Mouse (Mus musculus): ENCODE data around the gene Mgmt. TPM values are rescaled to one million over a fixed set of nuclear protein-coding genes. Genes with fewer than 3 reads are reported as not detected.

Mgmt gene
- polyA plus RNA-seq, 1 experiment from 2014 or later, result 3.0 TPM

DNA sequence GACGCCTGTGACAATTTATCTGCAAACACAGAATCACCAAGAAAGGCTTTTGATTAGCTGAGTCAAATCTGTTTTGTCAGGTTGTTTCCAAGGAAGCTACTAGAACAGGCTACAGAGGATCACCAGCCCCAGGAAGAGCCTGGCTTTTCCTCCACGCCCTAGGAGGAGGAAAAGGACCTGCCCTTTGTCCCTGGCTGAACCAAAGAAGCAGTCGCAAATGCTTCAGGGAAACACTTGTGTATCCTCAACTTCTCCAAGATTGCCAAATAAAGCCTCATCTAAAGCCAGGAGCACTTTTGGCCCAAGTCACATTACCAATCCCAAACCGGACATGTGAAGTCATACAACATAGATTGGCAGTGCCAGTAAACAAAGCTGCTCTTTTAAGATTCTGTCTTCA, 41.7 kb upstream of the Mgmt start:
- 80% methylated on average over 4 of the region's 4 CpGs for WGBS
- H3K4me2 ChIP-seq, result no peak overlapping the region
- no peak overlapping the region for H3K27ac ChIP-seq (ENCODE audit: low read depth, low read length)
- H3K9me3 ChIP-seq (ENCODE audit: control insufficient read depth, low read length), result no peaks in the 10 kb centered on the region
- H3K36me3 ChIP-seq (ENCODE audit: control insufficient read depth, insufficient read depth, low read length), result no peaks in the 10 kb centered on the region
- H3K9ac ChIP-seq (ENCODE audit: low read length), result no peak overlapping the region
- no peak overlapping the region for H3K4me3 ChIP-seq (ENCODE audit: low read depth, low read length)
- no peaks in the 10 kb centered on the region for H3K27me3 ChIP-seq (ENCODE audit: control insufficient read depth, insufficient read depth, low read length)
- ATAC-seq (ENCODE audit: low FRiP score) (no peak), DNase-seq (ENCODE audit: low spot score, missing footprints) (no peak)
- no peaks in the 10 kb centered on the region for H3K4me1 ChIP-seq (ENCODE audit: control insufficient read depth, insufficient read depth, low read length)

DNA sequence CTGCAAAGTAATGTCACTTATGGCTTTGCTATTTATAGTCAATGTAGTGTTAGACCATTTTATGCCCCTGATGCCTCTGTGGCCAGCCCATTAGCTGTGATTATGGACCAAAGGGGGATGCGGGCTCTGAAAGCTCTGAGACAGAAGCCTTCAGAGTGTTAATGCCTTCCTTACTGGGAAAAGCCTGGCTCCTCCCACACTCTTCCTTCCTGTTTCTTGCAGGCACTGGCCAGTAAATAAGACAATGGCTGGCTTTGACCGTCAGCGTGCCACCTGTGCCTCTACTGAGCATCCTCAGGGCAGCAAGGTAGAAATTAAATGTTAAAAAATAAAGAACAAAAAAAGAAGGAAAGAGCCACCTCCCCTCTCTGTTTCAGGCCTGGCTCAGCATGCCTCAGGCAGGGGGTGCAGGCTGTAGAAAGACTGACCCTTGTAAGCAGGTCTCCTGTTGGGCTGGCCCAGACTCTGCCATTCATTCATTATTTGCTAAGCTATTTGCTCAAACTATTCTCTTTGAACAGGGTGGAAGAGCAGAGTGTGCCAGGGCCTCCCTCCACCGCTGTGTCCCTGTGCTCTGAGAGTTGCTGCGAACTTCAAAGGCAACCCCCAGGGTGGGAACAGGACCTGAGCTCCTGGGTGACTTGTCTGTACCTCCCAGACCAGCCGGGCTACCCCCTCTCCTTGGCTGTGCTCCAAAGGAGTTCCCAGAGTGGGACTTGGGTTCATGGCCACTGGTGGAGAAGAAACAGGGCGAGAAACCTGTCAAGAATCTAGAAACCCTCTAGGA, 29.5 kb upstream of the Mgmt start:
- Histone ChIP-seq H3K27ac (ENCODE audit: low read depth, low read length) (no peak overlapping the region), H3K4me1 (ENCODE audit: control insufficient read depth, insufficient read depth, low read length) (peaks cover 9% of the 10 kb centered on the region), H3K9ac (ENCODE audit: low read length) (no peak overlapping the region), H3K4me3 (ENCODE audit: low read depth, low read length) (no peak overlapping the region), H3K4me2 (no peak overlapping the region), H3K36me3 (ENCODE audit: control insufficient read depth, insufficient read depth, low read length) (no peaks in the 10 kb centered on the region), H3K9me3 (ENCODE audit: control insufficient read depth, low read length) (no peaks in the 10 kb centered on the region), H3K27me3 (ENCODE audit: control insufficient read depth, insufficient read depth, low read length) (no peaks in the 10 kb centered on the region)
- WGBS, result 21% methylated on average over 7 of the region's 7 CpGs
- DNase-seq (ENCODE audit: low spot score, missing footprints) (peak; percentile 82), ATAC-seq (ENCODE audit: low FRiP score) (no peak)

DNA sequence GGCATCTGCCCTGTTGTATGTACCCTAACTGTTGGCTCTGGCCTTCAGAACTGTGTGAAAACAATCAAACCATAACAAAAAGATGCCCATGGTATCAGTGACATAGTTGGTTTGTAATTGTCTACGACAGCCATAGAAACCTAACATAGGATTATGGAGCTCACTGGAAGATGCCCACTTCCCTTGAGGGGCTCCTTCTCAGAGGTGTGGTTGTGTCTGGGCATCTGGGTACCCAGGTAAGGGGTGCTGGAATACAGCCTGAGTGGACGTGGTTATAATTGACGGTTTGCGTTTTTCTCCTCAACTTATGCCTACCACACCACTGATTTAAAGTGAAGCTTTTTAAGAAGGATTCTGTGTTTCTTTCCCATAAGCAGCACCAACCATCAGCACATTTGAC, 28.5 kb upstream of the Mgmt start:
- WGBS, result 94% methylated on average over 4 of the region's 4 CpGs
- ATAC-seq (ENCODE audit: low FRiP score) (no peak), DNase-seq (ENCODE audit: low spot score, missing footprints) (peak; percentile 65)
- H3K4me3 ChIP-seq (ENCODE audit: low read depth, low read length), result no peak overlapping the region
- H3K36me3 ChIP-seq (ENCODE audit: control insufficient read depth, insufficient read depth, low read length), result no peaks in the 10 kb centered on the region
- no peaks in the 10 kb centered on the region for H3K9me3 ChIP-seq (ENCODE audit: control insufficient read depth, low read length)
- no peak overlapping the region for H3K9ac ChIP-seq (ENCODE audit: low read length)
- H3K27ac ChIP-seq (ENCODE audit: low read depth, low read length), result no peak overlapping the region
- H3K4me2 ChIP-seq, result no peak overlapping the region
- H3K4me1 ChIP-seq (ENCODE audit: control insufficient read depth, insufficient read depth, low read length), result peaks cover 9% of the 10 kb centered on the region
- no peaks in the 10 kb centered on the region for H3K27me3 ChIP-seq (ENCODE audit: control insufficient read depth, insufficient read depth, low read length)

DNA sequence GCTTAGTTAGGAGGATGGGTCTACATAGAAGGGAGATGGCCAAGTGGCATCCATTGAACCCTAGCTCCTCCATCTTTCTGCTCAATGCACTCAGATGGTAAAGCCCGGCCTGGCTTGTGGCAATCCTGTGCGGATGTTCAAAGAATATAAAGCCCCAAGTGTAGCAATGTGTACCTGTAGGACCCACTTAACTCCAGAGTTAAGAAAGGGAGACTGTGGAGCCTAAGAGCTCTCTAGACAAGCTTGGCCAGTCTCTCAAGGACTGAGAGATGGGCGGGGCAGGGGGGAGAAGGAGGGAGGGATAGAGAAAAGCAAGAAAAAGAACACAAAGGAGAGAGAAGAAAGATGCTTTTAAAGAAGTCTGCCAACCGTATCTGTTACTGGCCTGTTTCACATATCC, 27.9 kb upstream of the Mgmt start:
- H3K27me3 ChIP-seq (ENCODE audit: control insufficient read depth, insufficient read depth, low read length), result no peaks in the 10 kb centered on the region
- no peak overlapping the region for H3K4me3 ChIP-seq (ENCODE audit: low read depth, low read length)
- no peaks in the 10 kb centered on the region for H3K9me3 ChIP-seq (ENCODE audit: control insufficient read depth, low read length)
- DNase-seq (ENCODE audit: low spot score, missing footprints), result peak; percentile 37
- no peak overlapping the region for H3K9ac ChIP-seq (ENCODE audit: low read length)
- no peak overlapping the region for H3K27ac ChIP-seq (ENCODE audit: low read depth, low read length)
- no peak overlapping the region for H3K4me2 ChIP-seq
- no peaks in the 10 kb centered on the region for H3K36me3 ChIP-seq (ENCODE audit: control insufficient read depth, insufficient read depth, low read length)
- no peak for ATAC-seq (ENCODE audit: low FRiP score)
- 82% methylated on average over 4 of the region's 4 CpGs for WGBS
- peaks cover 9% of the 10 kb centered on the region for H3K4me1 ChIP-seq (ENCODE audit: control insufficient read depth, insufficient read depth, low read length)

DNA sequence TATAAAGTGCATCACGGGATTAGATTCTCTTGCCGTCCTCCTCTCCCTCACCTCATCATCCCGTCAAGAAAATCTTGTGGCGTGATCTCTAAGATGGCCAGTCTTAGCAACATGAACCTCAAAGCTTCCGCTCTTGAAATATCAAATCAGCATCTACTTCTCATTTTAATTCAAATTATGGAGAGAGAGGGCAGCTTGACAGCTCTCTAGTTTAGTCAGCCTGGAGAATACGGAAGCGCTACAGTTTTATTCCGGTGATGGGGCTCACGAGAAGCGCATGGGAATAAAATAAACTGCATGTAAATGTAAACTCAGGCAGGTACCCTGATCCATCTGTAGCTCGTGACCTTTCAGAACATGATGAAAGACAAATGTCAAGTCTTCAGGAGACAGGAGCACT, 22.9 kb upstream of the Mgmt start:
- ATAC-seq (ENCODE audit: low FRiP score), result 0 out of 2 replicates have a peak, but pooled peaks have one; percentile 33
- no peaks in the 10 kb centered on the region for H3K9me3 ChIP-seq (ENCODE audit: control insufficient read depth, low read length)
- no peak overlapping the region for H3K4me2 ChIP-seq
- 64% methylated on average over 11 of the region's 11 CpGs for WGBS
- DNase-seq (ENCODE audit: low spot score, missing footprints), result no peak
- H3K27me3 ChIP-seq (ENCODE audit: control insufficient read depth, insufficient read depth, low read length), result no peaks in the 10 kb centered on the region
- H3K9ac ChIP-seq (ENCODE audit: low read length), result no peak overlapping the region
- peaks cover 5% of the 10 kb centered on the region; the same call in 1 of the 2 replicates for H3K4me1 ChIP-seq (ENCODE audit: control insufficient read depth, insufficient read depth, low read length)
- no peak overlapping the region for H3K4me3 ChIP-seq (ENCODE audit: low read depth, low read length)
- H3K36me3 ChIP-seq (ENCODE audit: control insufficient read depth, insufficient read depth, low read length), result no peaks in the 10 kb centered on the region
- H3K27ac ChIP-seq (ENCODE audit: low read depth, low read length), result no peak overlapping the region

DNA sequence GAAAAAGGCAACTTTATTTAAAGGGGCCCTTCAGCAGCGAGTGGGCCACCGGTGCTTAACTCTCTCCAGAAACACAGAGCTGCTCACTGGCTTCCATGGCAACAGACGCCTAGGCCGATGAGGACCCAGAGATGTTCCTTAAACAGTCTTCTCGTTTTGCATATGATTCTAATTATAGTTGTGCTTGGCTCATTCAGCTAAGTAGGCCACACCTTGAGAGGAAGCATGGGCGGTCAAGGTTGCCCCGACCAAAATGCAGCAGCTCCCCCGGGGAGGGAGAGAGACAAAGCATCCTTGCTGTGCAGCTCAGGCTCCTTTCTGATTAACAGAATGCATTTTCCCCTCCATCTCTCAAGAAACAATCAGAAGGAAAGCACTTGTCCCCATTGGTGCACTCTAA, 22.4 kb upstream of the Mgmt start:
- H3K27ac ChIP-seq (ENCODE audit: low read depth, low read length), result no peak overlapping the region
- 5% methylated on average over 8 of the region's 8 CpGs for WGBS
- H3K27me3 ChIP-seq (ENCODE audit: control insufficient read depth, insufficient read depth, low read length), result no peaks in the 10 kb centered on the region
- no peak overlapping the region for H3K4me2 ChIP-seq
- no peak overlapping the region for H3K4me3 ChIP-seq (ENCODE audit: low read depth, low read length)
- H3K9ac ChIP-seq (ENCODE audit: low read length), result no peak overlapping the region
- no peaks in the 10 kb centered on the region for H3K36me3 ChIP-seq (ENCODE audit: control insufficient read depth, insufficient read depth, low read length)
- DNase-seq (ENCODE audit: low spot score, missing footprints), result peak; percentile 87
- H3K9me3 ChIP-seq (ENCODE audit: control insufficient read depth, low read length), result no peaks in the 10 kb centered on the region
- ATAC-seq (ENCODE audit: low FRiP score), result 0 out of 2 replicates have a peak, but pooled peaks have one; percentile 48
- H3K4me1 ChIP-seq (ENCODE audit: control insufficient read depth, insufficient read depth, low read length), result peaks cover 5% of the 10 kb centered on the region; the same call in 1 of the 2 replicates

DNA sequence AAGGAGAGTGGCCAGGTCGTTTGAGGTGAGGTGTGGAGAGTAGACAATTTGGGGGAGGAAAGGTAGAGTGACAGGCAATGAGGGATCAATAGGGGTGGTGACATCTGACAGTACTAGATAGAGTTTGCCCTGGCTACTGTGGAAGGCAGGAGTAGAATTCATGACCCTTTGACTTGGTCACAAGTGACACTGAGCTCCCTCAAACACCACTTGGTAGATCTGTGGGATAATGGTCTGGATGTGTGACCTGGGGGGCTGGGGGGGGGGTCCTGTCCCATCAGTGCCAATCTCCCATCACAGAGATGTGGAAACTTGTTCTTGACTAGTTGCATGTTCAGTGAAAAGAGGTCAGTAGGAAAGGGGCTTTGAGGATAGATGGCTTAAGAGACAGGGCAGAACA, 20.0 kb upstream of the Mgmt start:
- 47% methylated on average over 1 of the region's 1 CpGs for WGBS

DNA sequence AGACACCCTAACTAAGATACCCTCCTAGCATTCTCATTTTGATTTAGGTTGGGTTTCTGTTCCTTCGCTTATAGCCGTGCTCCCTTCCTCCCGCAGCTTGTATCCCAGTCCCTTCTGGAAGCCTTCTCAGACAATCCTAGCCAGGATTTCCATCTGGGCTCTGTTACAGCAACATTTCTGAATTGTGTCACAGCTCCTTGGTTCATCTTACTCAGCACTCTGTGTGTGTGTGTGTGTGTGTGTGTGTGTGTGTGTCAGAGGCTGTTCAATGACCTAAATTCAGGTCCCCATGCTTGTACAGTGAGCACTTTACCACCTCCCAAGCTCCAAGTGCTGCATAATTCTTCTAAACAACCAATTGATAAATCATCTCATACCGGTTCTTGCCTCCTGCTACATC, 14.0 kb upstream of the Mgmt start:
- Histone ChIP-seq H3K9me3 (ENCODE audit: control insufficient read depth, low read length) (no peaks in the 10 kb centered on the region), H3K9ac (ENCODE audit: low read length) (no peak overlapping the region), H3K27me3 (ENCODE audit: control insufficient read depth, insufficient read depth, low read length) (no peaks in the 10 kb centered on the region), H3K27ac (ENCODE audit: low read depth, low read length) (no peak overlapping the region), H3K4me2 (no peak overlapping the region), H3K4me3 (ENCODE audit: low read depth, low read length) (no peak overlapping the region), H3K36me3 (ENCODE audit: control insufficient read depth, insufficient read depth, low read length) (no peaks in the 10 kb centered on the region), H3K4me1 (ENCODE audit: control insufficient read depth, insufficient read depth, low read length) (no peaks in the 10 kb centered on the region)
- ATAC-seq (ENCODE audit: low FRiP score) (no peak), DNase-seq (ENCODE audit: low spot score, missing footprints) (no peak)
- WGBS, result 87% methylated on average over 4 of the region's 4 CpGs

More for the DNA sequence above, 20.0 kb upstream of the Mgmt start:
- Histone ChIP-seq H3K9me3 (ENCODE audit: control insufficient read depth, low read length) (no peaks in the 10 kb centered on the region), H3K36me3 (ENCODE audit: control insufficient read depth, insufficient read depth, low read length) (no peaks in the 10 kb centered on the region), H3K4me2 (no peak overlapping the region), H3K27ac (ENCODE audit: low read depth, low read length) (no peak overlapping the region), H3K4me1 (ENCODE audit: control insufficient read depth, insufficient read depth, low read length) (peaks cover 5% of the 10 kb centered on the region; the same call in 1 of the 2 replicates), H3K27me3 (ENCODE audit: control insufficient read depth, insufficient read depth, low read length) (no peaks in the 10 kb centered on the region), H3K9ac (ENCODE audit: low read length) (no peak overlapping the region), H3K4me3 (ENCODE audit: low read depth, low read length) (no peak overlapping the region)
- ATAC-seq (ENCODE audit: low FRiP score) (no peak), DNase-seq (ENCODE audit: low spot score, missing footprints) (peak; percentile 66)

DNA sequence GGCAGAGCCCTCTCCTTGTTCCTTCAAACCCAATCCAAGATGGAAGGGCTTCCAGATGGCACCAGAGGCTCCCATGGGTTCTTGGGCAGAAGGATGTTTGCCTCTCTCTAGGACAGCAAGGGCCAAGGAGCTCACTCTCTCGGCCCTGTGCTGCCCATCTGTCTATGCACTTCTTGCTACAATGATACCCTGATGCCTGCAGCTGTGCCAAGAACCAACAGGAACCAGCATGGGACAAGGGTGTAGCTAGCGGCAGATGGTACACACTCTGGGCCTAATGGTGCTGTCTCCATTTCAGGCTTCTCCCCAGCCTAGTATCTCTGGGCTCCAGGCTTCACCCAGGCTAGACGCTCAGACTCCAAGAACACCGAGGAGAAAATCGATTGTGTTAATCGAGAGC, 6.3 kb upstream of the Mgmt start:
- Histone ChIP-seq H3K4me2 (no peak overlapping the region), H3K4me1 (ENCODE audit: control insufficient read depth, insufficient read depth, low read length) (no peaks in the 10 kb centered on the region), H3K9me3 (ENCODE audit: control insufficient read depth, low read length) (no peaks in the 10 kb centered on the region), H3K27me3 (ENCODE audit: control insufficient read depth, insufficient read depth, low read length) (no peaks in the 10 kb centered on the region), H3K4me3 (ENCODE audit: low read depth, low read length) (no peak overlapping the region), H3K27ac (ENCODE audit: low read depth, low read length) (no peak overlapping the region), H3K36me3 (ENCODE audit: control insufficient read depth, insufficient read depth, low read length) (no peaks in the 10 kb centered on the region), H3K9ac (ENCODE audit: low read length) (no peak overlapping the region)
- no peak for DNase-seq (ENCODE audit: low spot score, missing footprints)
- 91% methylated on average over 6 of the region's 6 CpGs for WGBS
- ATAC-seq (ENCODE audit: low FRiP score), result no peak

All from midbrain, embryonic 11.5 days (tissue).